Mouse (Mus musculus): ENCODE measurements around the gene Trex1. TPM values are rescaled to one million over a fixed set of nuclear protein-coding genes. Genes with fewer than 3 reads are reported as not detected.

Trex1 gene
- polyA plus RNA-seq, 1 experiment from 2014 or later = 16.1 TPM

DNA sequence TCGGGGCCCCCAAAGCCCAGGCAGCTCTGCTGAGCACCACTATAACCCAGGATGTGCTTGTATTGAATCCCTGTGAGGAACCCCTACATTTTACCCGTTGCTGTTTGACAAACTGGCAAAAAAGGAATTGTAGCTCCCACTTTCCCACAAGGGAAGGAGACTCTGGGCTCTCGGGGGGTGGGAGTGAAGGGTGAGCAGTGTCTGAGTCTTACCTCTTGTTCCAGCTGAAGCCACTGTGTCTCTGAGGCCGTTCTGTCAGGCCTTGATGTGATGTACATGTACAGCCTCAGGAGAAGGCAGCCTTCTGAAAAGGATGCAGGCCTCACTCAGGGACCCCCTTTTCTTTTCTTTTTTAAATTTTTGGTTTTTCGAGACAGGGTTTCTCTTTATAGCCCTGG lies 1.4 kb upstream of the Trex1 start:
- Histone ChIP-seq H3K27me3 (replicated peaks; ENCODE audit: control insufficient read depth, insufficient read depth, low read length) (no peaks in the 10 kb centered on the region), H3K9me3 (ENCODE audit: control insufficient read depth) (no peaks in the 10 kb centered on the region), H3K4me1 (replicated peaks; ENCODE audit: control insufficient read depth, insufficient read depth, low read length) (no peaks in the 10 kb centered on the region), H3K27ac (ENCODE audit: low read depth, low read length) (no peak overlapping the region), H3K9ac (ENCODE audit: low read depth, low read length) (no peak overlapping the region), H3K4me2 (replicated peaks; ENCODE audit: low read depth) (no peak overlapping the region), H3K4me3 (ENCODE audit: low read depth, low read length) (no peak overlapping the region), H3K36me3 (ENCODE audit: control insufficient read depth, insufficient read depth) (peaks cover 56% of the 10 kb centered on the region)
- ATAC-seq = no peak
- no peak for TF ChIP-seq CTCF (IDR thresholded peaks at IDR 0.05; ENCODE audit: low read depth)
- WGBS = 91% methylated on average over 5 of the region's 5 CpGs

DNA sequence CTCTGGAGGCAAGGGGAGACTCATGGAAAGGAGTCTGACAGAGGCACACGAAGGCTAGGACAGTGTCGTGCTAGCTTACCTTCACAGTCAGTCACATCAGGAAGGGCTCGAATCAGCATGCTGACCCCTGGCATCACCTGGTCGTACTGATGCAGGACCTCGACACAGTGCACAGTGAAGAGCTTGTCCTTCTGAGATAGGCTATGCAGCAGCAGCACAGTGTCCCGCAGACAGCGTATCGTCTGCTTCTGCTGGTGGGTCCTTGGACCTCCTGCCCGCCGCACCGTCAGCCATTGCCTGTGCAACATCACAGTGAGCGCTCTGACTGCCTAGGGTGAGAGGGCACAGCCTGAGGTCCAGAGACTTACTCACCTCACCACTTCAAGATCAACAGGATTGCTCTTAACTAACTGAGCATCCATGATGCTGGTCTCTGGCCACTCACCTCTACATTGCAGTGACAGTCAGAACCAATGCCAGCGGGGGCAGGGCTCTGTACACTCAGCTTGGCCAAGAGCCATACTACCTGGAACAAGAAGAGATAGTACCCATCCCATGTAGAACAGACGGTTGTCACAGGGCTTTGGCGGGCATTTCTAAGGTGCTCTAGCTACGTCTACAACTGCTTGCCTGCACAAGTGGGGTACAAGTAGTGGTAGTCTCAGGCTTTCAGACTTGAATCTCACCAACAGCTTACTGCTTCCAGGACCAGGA lies 807 bp upstream of the Trex1 start:
- H3K9me3 ChIP-seq (ENCODE audit: control insufficient read depth) = no peaks in the 10 kb centered on the region
- 93% methylated on average over 16 of the region's 16 CpGs for whole genome bisulfite sequencing
- no peak overlapping the region for H3K9ac ChIP-seq (ENCODE audit: low read depth, low read length)
- H3K27me3 ChIP-seq (replicated peaks; ENCODE audit: control insufficient read depth, insufficient read depth, low read length) = no peaks in the 10 kb centered on the region
- no peak overlapping the region for H3K4me2 ChIP-seq (replicated peaks; ENCODE audit: low read depth)
- no peak for TF ChIP-seq CTCF (IDR thresholded peaks at IDR 0.05; ENCODE audit: low read depth)
- peaks cover 51% of the 10 kb centered on the region for H3K36me3 ChIP-seq (ENCODE audit: control insufficient read depth, insufficient read depth)
- H3K4me1 ChIP-seq (replicated peaks; ENCODE audit: control insufficient read depth, insufficient read depth, low read length) = peaks cover under 1% of the 10 kb centered on the region; the same call in 1 of the 2 replicates
- H3K27ac ChIP-seq (ENCODE audit: low read depth, low read length) = peak overlapping the region; percentile 96; the same call in 1 of the 2 replicates
- H3K4me3 ChIP-seq (ENCODE audit: low read depth, low read length) = no peak overlapping the region
- ATAC-seq = no peak

DNA sequence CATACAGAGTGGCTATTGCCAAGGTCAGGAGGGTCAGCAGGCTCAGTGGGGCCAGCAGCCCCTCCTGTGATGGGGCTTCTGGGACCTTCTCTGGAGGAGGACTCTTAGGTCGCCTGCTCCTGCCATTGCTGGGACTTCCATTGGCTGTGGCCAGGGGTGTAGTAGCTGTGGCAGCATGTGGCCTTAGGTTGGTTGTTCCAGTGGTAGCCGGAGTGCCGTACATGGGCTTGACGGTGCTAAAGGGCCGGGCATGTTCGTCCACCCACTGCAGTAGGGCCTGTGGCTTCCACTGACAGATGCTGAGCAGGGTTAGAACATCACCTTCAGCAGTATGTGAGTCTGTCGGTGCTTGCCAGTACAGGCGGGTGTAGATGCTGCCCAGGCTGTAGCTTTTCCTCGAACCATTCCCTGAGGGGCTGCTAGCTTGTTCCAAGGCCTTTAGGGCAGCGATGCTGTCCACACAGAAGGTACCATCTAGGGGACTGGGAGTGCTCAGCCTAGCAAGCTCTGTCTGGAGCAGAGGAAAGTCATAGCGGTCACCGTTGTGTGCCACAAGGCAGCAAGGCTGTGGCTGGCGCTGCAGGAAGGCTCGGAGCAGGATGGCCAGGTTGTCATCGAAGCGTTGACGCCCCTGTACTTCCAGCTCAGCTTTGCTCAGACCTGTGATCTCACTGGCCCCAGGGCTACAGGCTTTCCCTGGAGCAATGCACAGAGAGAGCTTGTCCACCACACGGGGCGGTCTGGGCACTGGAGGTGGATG lies 1.3 kb downstream of the Trex1 start:
- H3K9ac ChIP-seq (ENCODE audit: low read depth, low read length) = peak overlapping the region; percentile 58; the same call in 1 of the 2 replicates
- no peaks in the 10 kb centered on the region for H3K27me3 ChIP-seq (replicated peaks; ENCODE audit: control insufficient read depth, insufficient read depth, low read length)
- no peaks in the 10 kb centered on the region for H3K9me3 ChIP-seq (ENCODE audit: control insufficient read depth)
- peaks cover 31% of the 10 kb centered on the region; the same call in 1 of the 2 replicates for H3K36me3 ChIP-seq (ENCODE audit: control insufficient read depth, insufficient read depth)
- peak overlapping the region; percentile 96 for H3K27ac ChIP-seq (ENCODE audit: low read depth, low read length)
- peaks cover 3% of the 10 kb centered on the region; the same call in 1 of the 2 replicates for H3K4me1 ChIP-seq (replicated peaks; ENCODE audit: control insufficient read depth, insufficient read depth, low read length)
- no peak for TF ChIP-seq CTCF (IDR thresholded peaks at IDR 0.05; ENCODE audit: low read depth)
- peak overlapping the region; percentile 81 for H3K4me2 ChIP-seq (replicated peaks; ENCODE audit: low read depth)
- peak overlapping the region; percentile 38 for H3K4me3 ChIP-seq (ENCODE audit: low read depth, low read length)
- no peak for ATAC-seq
- 94% methylated on average over 19 of the region's 19 CpGs for WGBS

DNA sequence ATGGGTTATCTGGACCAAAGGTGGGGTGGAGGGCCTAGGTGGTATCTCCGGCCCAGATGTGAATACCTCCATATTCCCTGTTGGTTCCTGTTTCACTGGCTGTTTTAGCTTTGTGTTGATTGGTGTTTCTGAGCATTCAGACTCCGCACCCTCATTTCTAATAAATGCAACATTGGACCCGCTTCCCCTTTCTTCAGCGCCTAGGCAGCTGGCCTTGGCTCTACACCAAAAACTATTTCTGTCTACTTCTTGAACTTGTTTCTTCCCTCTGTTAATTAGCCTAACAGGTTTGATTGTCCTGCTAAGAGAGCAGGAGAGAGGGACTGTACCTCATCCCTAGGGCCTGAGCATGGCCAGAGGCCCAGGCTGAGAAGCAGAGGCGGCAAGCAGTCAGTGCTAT lies 2.0 kb downstream of the Trex1 start:
- no peak for TF ChIP-seq CTCF (IDR thresholded peaks at IDR 0.05; ENCODE audit: low read depth)
- H3K27ac ChIP-seq (ENCODE audit: low read depth, low read length) = peak overlapping the region; percentile 41; the same call in 1 of the 2 replicates
- H3K9ac ChIP-seq (ENCODE audit: low read depth, low read length) = no peak overlapping the region
- H3K4me1 ChIP-seq (replicated peaks; ENCODE audit: control insufficient read depth, insufficient read depth, low read length) = peaks cover 3% of the 10 kb centered on the region; the same call in 1 of the 2 replicates
- no peak for ATAC-seq
- no peak overlapping the region for H3K4me3 ChIP-seq (ENCODE audit: low read depth, low read length)
- WGBS = 87% methylated on average over 5 of the region's 5 CpGs
- peaks cover 32% of the 10 kb centered on the region; the same call in 1 of the 2 replicates for H3K36me3 ChIP-seq (ENCODE audit: control insufficient read depth, insufficient read depth)
- 0 out of 2 replicates have a peak overlapping the region, but pooled peaks have one; percentile 14 for H3K4me2 ChIP-seq (replicated peaks; ENCODE audit: low read depth)
- H3K27me3 ChIP-seq (replicated peaks; ENCODE audit: control insufficient read depth, insufficient read depth, low read length) = no peaks in the 10 kb centered on the region
- no peaks in the 10 kb centered on the region for H3K9me3 ChIP-seq (ENCODE audit: control insufficient read depth)

DNA sequence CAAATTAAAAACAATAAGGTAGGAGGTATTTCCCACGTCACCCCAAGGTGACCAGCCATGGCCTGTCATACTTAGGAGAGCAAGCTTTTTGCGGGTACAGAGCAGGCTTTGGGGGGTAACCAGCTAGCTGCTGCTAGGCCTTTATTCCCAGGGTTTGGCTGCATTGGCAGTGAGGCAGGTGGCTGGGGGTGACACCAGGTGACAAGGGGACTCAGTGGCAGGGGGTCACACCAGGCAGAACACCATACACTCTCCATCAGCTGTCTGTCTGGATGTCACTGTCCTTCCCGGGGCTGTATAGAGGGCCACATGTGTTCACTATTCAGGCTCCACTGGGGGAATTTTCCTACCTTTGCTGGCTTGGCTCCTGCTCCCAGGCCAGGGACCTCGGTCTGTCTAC lies 2.6 kb downstream of the Trex1 start:
- H3K4me3 ChIP-seq (ENCODE audit: low read depth, low read length) = no peak overlapping the region
- H3K9me3 ChIP-seq (ENCODE audit: control insufficient read depth) = no peaks in the 10 kb centered on the region
- H3K27ac ChIP-seq (ENCODE audit: low read depth, low read length) = no peak overlapping the region
- 0 out of 2 replicates have a peak overlapping the region, but pooled peaks have one; percentile 6 for H3K4me2 ChIP-seq (replicated peaks; ENCODE audit: low read depth)
- WGBS = 89% methylated on average over 4 of the region's 4 CpGs
- no peak overlapping the region for H3K9ac ChIP-seq (ENCODE audit: low read depth, low read length)
- no peak for TF ChIP-seq CTCF (IDR thresholded peaks at IDR 0.05; ENCODE audit: low read depth)
- H3K27me3 ChIP-seq (replicated peaks; ENCODE audit: control insufficient read depth, insufficient read depth, low read length) = no peaks in the 10 kb centered on the region
- H3K36me3 ChIP-seq (ENCODE audit: control insufficient read depth, insufficient read depth) = peaks cover 35% of the 10 kb centered on the region; the same call in 1 of the 2 replicates
- ATAC-seq = no peak
- peaks cover 3% of the 10 kb centered on the region; the same call in 1 of the 2 replicates for H3K4me1 ChIP-seq (replicated peaks; ENCODE audit: control insufficient read depth, insufficient read depth, low read length)

DNA sequence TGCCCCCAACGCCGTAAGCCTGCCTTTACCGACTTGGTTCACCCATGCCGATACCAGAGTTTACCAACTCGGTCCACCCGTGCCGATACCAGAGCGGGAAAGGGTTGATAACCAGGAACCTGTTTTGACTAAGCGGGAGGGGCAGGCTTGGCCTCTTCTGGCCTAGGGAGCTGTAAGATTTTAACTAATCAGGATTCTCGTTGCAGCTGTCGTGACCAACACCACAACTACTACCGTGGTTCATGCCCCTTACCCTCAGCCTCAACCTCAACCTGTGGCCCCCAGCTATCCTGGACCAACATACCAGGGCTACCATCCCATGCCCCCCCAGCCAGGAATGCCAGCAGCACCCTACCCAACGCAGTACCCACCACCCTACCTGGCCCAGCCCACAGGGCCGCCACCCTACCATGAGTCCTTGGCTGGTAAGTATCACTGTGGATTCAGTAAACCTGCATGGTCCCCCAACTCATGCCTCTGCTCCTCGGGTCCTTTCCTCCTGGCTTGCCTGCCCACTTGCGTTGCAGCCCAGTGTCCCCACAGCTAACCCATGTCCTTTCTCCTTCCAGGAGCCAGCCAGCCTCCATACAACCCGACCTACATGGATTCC lies 3.3 kb downstream of the Trex1 start:
- no peak for ATAC-seq
- no peaks in the 10 kb centered on the region for H3K27me3 ChIP-seq (replicated peaks; ENCODE audit: control insufficient read depth, insufficient read depth, low read length)
- no peak overlapping the region for H3K27ac ChIP-seq (ENCODE audit: low read depth, low read length)
- 88% methylated on average over 17 of the region's 17 CpGs for WGBS
- H3K4me3 ChIP-seq (ENCODE audit: low read depth, low read length) = no peak overlapping the region
- H3K36me3 ChIP-seq (ENCODE audit: control insufficient read depth, insufficient read depth) = peaks cover 42% of the 10 kb centered on the region; the same call in 1 of the 2 replicates
- TF ChIP-seq CTCF (IDR thresholded peaks at IDR 0.05; ENCODE audit: low read depth) = no peak
- H3K9me3 ChIP-seq (ENCODE audit: control insufficient read depth) = no peaks in the 10 kb centered on the region
- H3K4me2 ChIP-seq (replicated peaks; ENCODE audit: low read depth) = no peak overlapping the region
- H3K4me1 ChIP-seq (replicated peaks; ENCODE audit: control insufficient read depth, insufficient read depth, low read length) = peaks cover 3% of the 10 kb centered on the region; the same call in 1 of the 2 replicates
- no peak overlapping the region for H3K9ac ChIP-seq (ENCODE audit: low read depth, low read length)

All from intestine, postnatal 0 days (tissue).